Mouse (Mus musculus): ENCODE results near the gene Lgals3bp. TPM values are rescaled to one million over a fixed set of nuclear protein-coding genes. Genes with fewer than 3 reads are reported as not detected.

The Lgals3bp gene
- total and polyA plus RNA-seq, 3 experiments, result 3.0 to 18.3 TPM; not detected in 1

DNA sequence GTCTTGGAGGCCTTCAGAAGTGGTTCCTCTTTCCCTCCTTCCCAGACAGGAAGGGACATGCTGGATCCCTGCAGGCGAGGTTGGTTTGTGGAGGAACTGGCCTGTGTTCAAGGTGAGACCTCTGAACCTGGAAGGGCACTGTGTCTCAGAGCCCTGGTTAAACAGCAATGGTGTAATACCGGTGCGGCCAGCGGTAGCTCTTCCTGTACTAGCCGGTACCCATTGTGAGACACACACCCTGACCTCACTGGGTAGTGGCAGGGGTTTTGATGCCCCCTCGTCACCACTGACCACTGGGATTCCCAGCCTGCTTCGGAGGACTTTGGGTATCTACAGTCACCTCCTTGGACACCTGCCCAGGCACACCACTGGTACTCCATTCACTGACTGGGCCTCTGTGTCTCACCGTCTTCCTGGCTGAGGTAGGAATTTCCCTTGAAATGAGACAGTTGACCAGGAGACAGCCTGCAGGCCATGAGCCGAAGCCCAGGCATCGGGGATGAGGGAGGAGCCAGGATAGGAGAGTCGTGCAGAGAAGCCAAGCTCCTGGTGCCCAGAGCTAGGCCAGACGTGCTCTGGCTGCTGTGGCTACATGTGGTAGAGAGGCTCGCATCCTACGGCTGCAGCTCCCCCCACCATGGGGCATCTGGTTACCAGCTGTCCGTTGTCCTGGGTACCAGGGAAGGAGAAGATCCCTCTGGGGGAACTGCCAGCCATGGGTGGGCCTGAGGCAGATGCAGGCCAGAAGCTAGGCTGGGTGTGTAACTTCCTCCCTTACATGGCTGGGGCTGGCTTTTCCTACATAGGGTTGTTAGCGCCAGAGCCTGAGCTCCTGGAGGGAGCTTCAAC is 29.4 kb upstream of the Lgals3bp start:
- Histone ChIP-seq H3K79me2 (ENCODE audit: control insufficient read depth, insufficient read depth, low read length, poor library complexity) (no peaks in the 10 kb centered on the region), H3K4me1 (ENCODE audit: control insufficient read depth in 1 of 2, insufficient read depth in 2 of 2, low read length in 2 of 2) (peaks cover 6 to 18% of the 10 kb centered on the region in 2 experiments), H3K9ac (ENCODE audit: control insufficient read depth, low read depth, low read length, poor library complexity, severe bottlenecking) (no peak overlapping the region), H3K36me3 (ENCODE audit: control insufficient read depth in 1 of 2, insufficient read depth in 2 of 2, low read length in 2 of 2) (peaks cover 0 to 8% of the 10 kb centered on the region in 2 experiments; a peak in 2 of 4 replicates), H3K4me3 (ENCODE audit: control insufficient read depth in 1 of 2, insufficient read depth in 1 of 2, low read depth in 2 of 2, low read length in 2 of 2) (no peak overlapping the region), H3K27me3 (ENCODE audit: control insufficient read depth in 1 of 2, insufficient read depth in 2 of 2, low read length in 2 of 2) (no peaks in the 10 kb centered on the region), H3K9me3 (replicated peaks; ENCODE audit: insufficient read depth, low read length) (no peaks in the 10 kb centered on the region), H3K27ac (ENCODE audit: control insufficient read depth, low read depth, low read length) (no peak overlapping the region)
- TF ChIP-seq TBP (IDR thresholded peaks at IDR 0.05; ENCODE audit: low read depth, low read length), result no peak
- no peak for TF ChIP-seq USF2 (IDR thresholded peaks at IDR 0.05; ENCODE audit: borderline replicate concordance in 1 of 2, insufficient read depth in 1 of 2, low read depth in 1 of 2, low read length in 2 of 2)
- TF ChIP-seq ETS1 (IDR thresholded peaks at IDR 0.05; ENCODE audit: low read depth, low read length), result no peak
- no peak for TF ChIP-seq BHLHE40 (IDR thresholded peaks at IDR 0.05; ENCODE audit: borderline replicate concordance, low read depth, low read length)
- no peak for TF ChIP-seq MXI1 (IDR thresholded peaks at IDR 0.05; ENCODE audit: low read depth, low read length)
- TF ChIP-seq JUND (IDR thresholded peaks at IDR 0.05; ENCODE audit: low read depth, low read length), result no peak
- TF ChIP-seq RAD21 (IDR thresholded peaks at IDR 0.05; ENCODE audit: low read depth, low read length), result no peak
- no peak for TF ChIP-seq NRF1 (IDR thresholded peaks at IDR 0.05; ENCODE audit: insufficient read depth, low read depth, low read length, poor library complexity, severe bottlenecking)
- no peak for TF ChIP-seq MYB (IDR thresholded peaks at IDR 0.05; ENCODE audit: low read depth, low read length)
- no peak for TF ChIP-seq EP300 (IDR thresholded peaks at IDR 0.05; ENCODE audit: low read depth in 1 of 2, low read length in 2 of 2)
- no peak for DNase-seq (ENCODE audit: low read depth, low spot score)

DNA sequence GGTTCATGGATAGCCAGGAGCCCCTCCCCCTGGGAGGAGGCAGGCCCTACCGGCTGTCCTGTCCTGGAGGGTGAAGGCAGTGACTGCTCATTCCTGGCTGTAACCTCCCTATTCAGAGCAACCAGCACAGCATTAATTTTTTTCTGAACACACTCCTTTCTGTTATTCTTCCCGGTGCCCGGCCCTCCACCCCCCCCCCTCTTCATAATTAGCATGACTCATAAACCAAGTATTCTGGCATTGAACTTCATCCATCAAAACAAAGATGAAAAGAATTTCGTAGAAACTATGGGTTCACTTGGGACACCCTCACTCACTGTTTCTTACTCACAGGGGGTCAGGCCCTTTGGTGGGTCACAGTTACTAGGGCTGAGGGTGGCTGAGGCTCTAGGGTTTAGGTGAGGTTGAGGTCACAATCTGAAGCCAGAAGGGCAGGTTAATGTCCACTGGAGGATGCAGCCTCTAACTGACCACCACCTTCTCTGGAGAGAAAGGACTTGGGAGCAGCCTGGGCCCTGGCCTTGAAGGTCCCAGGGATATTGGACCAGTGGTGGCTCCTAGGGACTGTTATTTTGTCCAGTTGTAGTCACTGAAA is 28.5 kb upstream of the Lgals3bp start:
- no peaks in the 10 kb centered on the region for H3K27me3 ChIP-seq (ENCODE audit: control insufficient read depth in 1 of 2, insufficient read depth in 2 of 2, low read length in 2 of 2)
- no peak for TF ChIP-seq CTCF (IDR thresholded peaks at IDR 0.05 in 2 of 3, conservative IDR thresholded peaks at IDR 0.05 in 1 of 3; ENCODE audit: control insufficient read depth in 1 of 3, insufficient read depth in 1 of 3, low read depth in 2 of 3, low read length in 3 of 3, poor library complexity in 1 of 3, severe bottlenecking in 1 of 3)
- TF ChIP-seq ZC3H11A (IDR thresholded peaks at IDR 0.05; ENCODE audit: low read depth, low read length), result no peak
- no peak for TF ChIP-seq ELF1 (IDR thresholded peaks at IDR 0.05; ENCODE audit: low read depth, low read length)
- TF ChIP-seq EP300 (IDR thresholded peaks at IDR 0.05; ENCODE audit: low read depth in 1 of 2, low read length in 2 of 2), result no peak
- no peak for TF ChIP-seq NRF1 (IDR thresholded peaks at IDR 0.05; ENCODE audit: insufficient read depth, low read depth, low read length, poor library complexity, severe bottlenecking)
- no peak for TF ChIP-seq MEF2A (IDR thresholded peaks at IDR 0.05; ENCODE audit: extremely low read depth, insufficient replicate concordance, low read depth, low read length, poor library complexity, severe bottlenecking)
- no peak for TF ChIP-seq ZKSCAN1 (IDR thresholded peaks at IDR 0.05; ENCODE audit: low read depth, low read length)
- no peak for TF ChIP-seq CHD2 (IDR thresholded peaks at IDR 0.05; ENCODE audit: low read length)
- no peak for TF ChIP-seq USF1 (IDR thresholded peaks at IDR 0.05; ENCODE audit: low read depth, low read length)
- no peak for TF ChIP-seq MAZ (IDR thresholded peaks at IDR 0.05; ENCODE audit: low read depth, low read length)
- TF ChIP-seq MAFK (IDR thresholded peaks at IDR 0.05; ENCODE audit: borderline replicate concordance, low read depth, low read length), result no peak
- TF ChIP-seq TAL1 (IDR thresholded peaks at IDR 0.05; ENCODE audit: low read length), result no peak
- no peak for TF ChIP-seq TBP (IDR thresholded peaks at IDR 0.05; ENCODE audit: low read depth, low read length)
- TF ChIP-seq E2F4 (IDR thresholded peaks at IDR 0.05; ENCODE audit: borderline replicate concordance, low read depth, low read length), result no peak
- TF ChIP-seq GATA1 (IDR thresholded peaks at IDR 0.05; ENCODE audit: low read depth, low read length), result no peak
- no peak for TF ChIP-seq MXI1 (IDR thresholded peaks at IDR 0.05; ENCODE audit: low read depth, low read length)
- TF ChIP-seq USF2 (IDR thresholded peaks at IDR 0.05; ENCODE audit: borderline replicate concordance in 1 of 2, insufficient read depth in 1 of 2, low read depth in 1 of 2, low read length in 2 of 2), result no peak

More for the DNA sequence above, 28.5 kb upstream of the Lgals3bp start:
- peaks cover 0 to 8% of the 10 kb centered on the region in 2 experiments; a peak in 2 of 4 replicates for H3K36me3 ChIP-seq (ENCODE audit: control insufficient read depth in 1 of 2, insufficient read depth in 2 of 2, low read length in 2 of 2)
- H3K9me3 ChIP-seq (replicated peaks; ENCODE audit: insufficient read depth, low read length), result no peaks in the 10 kb centered on the region
- peaks cover 6 to 18% of the 10 kb centered on the region in 2 experiments for H3K4me1 ChIP-seq (ENCODE audit: control insufficient read depth in 1 of 2, insufficient read depth in 2 of 2, low read length in 2 of 2)
- H3K27ac ChIP-seq (ENCODE audit: control insufficient read depth, low read depth, low read length), result no peak overlapping the region
- H3K4me3 ChIP-seq (ENCODE audit: control insufficient read depth in 1 of 2, insufficient read depth in 1 of 2, low read depth in 2 of 2, low read length in 2 of 2), result no peak overlapping the region
- no peak overlapping the region for H3K9ac ChIP-seq (ENCODE audit: control insufficient read depth, low read depth, low read length, poor library complexity, severe bottlenecking)
- no peak for DNase-seq (ENCODE audit: low read depth, low spot score)
- no peaks in the 10 kb centered on the region for H3K79me2 ChIP-seq (ENCODE audit: control insufficient read depth, insufficient read depth, low read length, poor library complexity)

Data from MEL (cell line).